Mouse (Mus musculus): ENCODE data around the gene Cyb5rl. TPM values are rescaled to one million over a fixed set of nuclear protein-coding genes. Genes with fewer than 3 reads are reported as not detected.

Gene Cyb5rl
- polyA plus RNA-seq, 1 experiment from 2014 or later, result 9.9 TPM

Other genes with a start within 250 kb of the Cyb5rl start
- 119 and 136 TPM in 2 replicates for gene Ssbp3, start 156.3 kb upstream of the Cyb5rl start, polyA plus RNA-seq (2016; fragmentation: Nextera tagmentation; extraction: Ambion mirVana)
- 122 and 123 TPM in 2 replicates for gene Mrpl37, start 120 bp upstream of the Cyb5rl start, polyA plus RNA-seq (2016; fragmentation: Nextera tagmentation; extraction: Ambion mirVana)
- 0.11 and 0.22 TPM in 2 replicates for gene Cdcp2, start 29.9 kb downstream of the Cyb5rl start, polyA plus RNA-seq (2016; fragmentation: Nextera tagmentation; extraction: Ambion mirVana)
- gene Tmem59, start 111.4 kb downstream of the Cyb5rl start, polyA plus RNA-seq (2016; fragmentation: Nextera tagmentation; extraction: Ambion mirVana), result 279 and 311 TPM in 2 replicates
- 30.6 and 39.7 TPM in 2 replicates for gene Tceanc2, start 112.1 kb downstream of the Cyb5rl start, polyA plus RNA-seq (2016; fragmentation: Nextera tagmentation; extraction: Ambion mirVana)
- not detected in 2 replicates for gene Ldlrad1, start 142.2 kb downstream of the Cyb5rl start, polyA plus RNA-seq (2016; fragmentation: Nextera tagmentation; extraction: Ambion mirVana)
- 75.0 and 83.0 TPM in 2 replicates for gene Lrrc42, start 186.5 kb downstream of the Cyb5rl start, polyA plus RNA-seq (2016; fragmentation: Nextera tagmentation; extraction: Ambion mirVana)
- gene Hspb11, start 186.6 kb downstream of the Cyb5rl start, polyA plus RNA-seq (2016; fragmentation: Nextera tagmentation; extraction: Ambion mirVana), result 25.6 and 25.9 TPM in 2 replicates
- not detected in 2 replicates for gene Dio1, start 240.2 kb downstream of the Cyb5rl start, polyA plus RNA-seq (2016; fragmentation: Nextera tagmentation; extraction: Ambion mirVana)
- gene Yipf1, start 247.4 kb downstream of the Cyb5rl start, polyA plus RNA-seq (2016; fragmentation: Nextera tagmentation; extraction: Ambion mirVana), result 37.8 and 42.6 TPM in 2 replicates